Mouse (Mus musculus): Measurements from ENCODE around the gene Bri3.

The Bri3 gene

GRCm38 (mm10) chr5:144431481-144431880 is 187.2 kb downstream of the Bri3 start:
- DNase-seq (ENCODE audit: low spot score), result no peak

DNA sequence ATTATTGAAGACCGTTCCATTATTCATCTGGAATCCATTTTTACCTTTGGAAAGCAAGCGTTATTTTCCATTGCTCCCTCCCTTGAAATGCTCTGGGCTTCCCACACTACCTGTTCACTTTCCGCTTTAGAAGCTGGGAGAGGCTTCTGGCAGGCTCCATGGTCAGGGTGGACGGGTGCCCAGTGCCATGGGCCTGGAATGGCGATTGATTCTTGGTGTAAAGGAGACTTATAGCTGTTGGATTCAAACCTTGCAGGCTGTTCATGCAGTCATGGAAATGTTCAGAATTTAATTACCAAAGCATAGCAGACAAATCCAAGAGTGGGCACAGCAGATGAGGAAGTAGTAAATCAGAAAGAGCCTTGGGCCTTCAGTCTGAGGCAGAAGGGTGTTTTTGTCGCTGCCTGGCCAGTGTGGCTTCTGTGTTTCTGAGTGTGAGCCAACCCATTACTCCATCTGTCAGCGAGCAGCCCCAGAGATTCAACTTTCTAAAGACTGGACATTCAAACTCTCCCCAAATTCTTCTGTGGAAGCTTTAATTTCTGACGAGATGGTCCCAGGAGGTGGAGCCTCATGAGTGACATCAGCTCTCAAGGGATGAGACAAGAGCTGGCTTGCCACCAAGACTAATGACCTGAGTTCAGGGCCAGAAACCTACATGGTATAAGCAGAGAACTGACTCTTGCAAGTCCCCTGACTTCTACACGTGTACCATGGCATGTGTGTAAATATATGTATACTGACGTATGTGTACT is 195.2 kb downstream of the Bri3 start:
- no peak for DNase-seq (ENCODE audit: low spot score)

DNA sequence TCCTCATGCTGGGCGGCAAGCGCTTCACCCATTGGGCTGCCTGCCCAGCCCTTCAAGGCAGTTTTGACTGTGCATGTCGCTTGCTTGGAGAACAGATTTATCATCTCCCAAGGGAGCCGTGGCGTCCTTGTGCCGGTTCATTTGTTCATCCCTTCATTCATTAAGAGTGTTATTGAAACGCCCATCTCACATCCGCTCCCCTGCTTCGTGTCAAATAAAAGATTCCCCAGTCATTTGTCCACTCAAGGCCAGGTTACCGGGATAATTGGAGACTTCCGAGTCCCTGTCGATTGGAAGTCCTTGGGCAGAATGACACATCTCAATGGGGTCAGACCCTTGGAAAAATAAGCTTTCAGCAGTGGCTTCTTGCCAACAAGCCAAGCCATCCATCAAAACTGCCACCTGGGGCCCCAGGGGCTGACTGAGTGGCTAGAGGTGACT is 197.6 kb downstream of the Bri3 start:
- no peak for DNase-seq (ENCODE audit: low spot score)

DNA sequence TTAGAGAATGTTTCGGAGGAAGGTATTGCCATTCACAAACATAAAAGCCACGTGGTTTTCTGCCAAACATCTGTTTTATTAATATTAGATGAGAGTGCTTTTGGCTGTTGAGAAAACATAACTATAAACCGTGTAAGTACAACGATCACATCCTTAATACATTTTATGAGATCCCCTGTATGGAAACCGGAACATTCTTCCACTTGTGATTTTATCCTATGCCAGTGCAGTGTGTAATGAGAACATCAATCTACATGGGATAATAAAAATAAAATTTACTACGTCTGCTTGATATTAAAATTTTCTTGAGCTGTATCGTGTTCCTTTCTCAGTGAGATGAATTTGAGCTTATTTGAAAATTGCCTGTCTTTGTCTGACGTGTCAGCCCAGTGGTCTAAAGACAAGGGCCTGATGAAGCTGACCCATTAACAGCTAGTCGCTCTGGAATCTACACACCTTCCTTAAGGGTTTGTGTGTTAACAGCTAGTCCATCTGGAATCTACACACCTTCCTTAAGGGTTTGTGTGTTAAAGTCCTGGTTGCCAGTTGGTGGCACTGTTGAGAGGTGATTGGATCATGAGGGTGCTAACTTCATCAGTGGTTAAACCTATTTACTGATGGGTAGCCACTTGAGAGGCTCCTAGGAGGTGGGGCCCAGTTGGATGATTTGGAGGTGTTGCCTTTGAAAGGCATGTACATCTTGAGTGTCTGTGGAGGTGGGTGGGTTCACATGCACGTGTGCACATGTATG is 202.4 kb downstream of the Bri3 start:
- DNase-seq (ENCODE audit: low spot score), result no peak

GRCm38 (mm10) chr5:144447226-144447616 is 203.0 kb downstream of the Bri3 start:
- DNase-seq (ENCODE audit: low spot score), result no peak

DNA sequence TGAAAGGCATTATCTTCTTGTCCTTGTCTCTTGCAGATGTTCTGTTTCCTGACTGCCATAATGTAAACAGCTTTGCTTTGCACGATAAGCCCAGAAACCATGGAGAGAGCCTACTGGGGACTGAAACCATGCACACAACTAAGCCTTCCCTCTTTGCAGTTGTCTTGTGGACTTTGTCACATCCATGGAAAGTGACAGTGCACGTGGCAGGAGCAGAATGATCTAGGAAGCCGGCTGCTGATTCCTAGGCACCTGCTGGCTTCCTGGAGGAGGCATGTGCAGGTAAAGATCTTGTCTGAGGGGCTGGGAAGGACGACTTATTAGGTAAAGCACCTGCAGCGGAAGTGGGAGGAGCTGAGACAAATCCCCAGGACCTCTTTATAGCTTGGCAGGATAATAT is 203.7 kb downstream of the Bri3 start:
- DNase-seq (ENCODE audit: low spot score), result no peak

- DNase-seq (ENCODE audit: low spot score), result no peak
Observed at GRCm38 (mm10) chr5:144452776-144453455, 208.7 kb downstream of the Bri3 start.

DNA sequence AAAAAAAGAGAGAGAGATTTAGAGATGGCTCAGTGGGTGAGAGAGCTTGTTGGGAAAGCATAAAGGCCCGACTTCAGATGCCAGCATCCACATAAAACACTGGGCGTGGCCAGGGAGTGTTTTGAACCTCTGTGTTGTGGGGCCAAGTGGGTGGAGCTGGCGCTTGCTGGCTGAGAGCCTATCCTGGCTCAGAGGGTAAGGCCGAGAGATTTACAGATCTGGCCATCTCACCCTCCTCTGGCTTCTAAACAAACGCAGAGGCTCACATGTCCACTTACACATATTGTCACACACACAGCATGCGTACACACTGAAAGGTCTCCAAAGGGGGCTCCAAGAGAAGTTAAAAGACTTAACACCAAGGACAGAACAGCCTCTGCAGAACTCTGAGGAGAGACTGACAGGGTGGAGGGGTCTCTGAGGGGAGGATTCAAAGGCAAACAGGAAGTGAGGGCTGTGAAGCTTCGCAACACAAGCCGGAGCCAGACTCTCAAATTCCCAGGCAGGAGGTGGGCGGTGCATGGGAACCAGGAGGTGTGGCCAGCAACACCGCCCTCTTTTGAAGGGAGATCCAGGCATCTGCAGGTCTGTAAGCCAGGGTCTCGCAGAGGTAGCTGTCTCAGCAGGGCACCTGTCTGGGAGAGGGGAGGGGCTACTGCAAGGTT is 213.5 kb downstream of the Bri3 start:
- peak; percentile 47 for DNase-seq (ENCODE audit: low spot score)

DNA sequence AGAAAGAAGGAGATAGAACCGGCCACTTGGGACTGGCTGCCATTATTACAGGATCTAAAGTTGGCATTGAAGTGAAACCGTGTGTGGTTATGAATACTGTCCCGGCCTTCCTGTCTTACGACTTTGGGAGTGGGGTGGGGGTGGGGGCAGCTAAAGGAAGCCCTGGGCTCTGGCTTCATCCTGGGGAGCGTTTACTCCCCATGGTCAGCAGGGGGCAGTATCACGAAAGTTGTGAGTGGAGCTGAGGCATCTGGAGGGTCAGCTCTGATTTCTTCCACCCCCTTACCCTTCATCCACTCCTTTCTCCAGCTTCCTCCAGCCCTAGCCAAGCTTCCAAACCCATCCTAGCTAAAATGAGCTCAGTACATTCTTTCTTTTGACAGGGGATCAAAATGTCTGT is 222.8 kb downstream of the Bri3 start:
- DNase-seq (ENCODE audit: low spot score), result peak; percentile 52

DNA sequence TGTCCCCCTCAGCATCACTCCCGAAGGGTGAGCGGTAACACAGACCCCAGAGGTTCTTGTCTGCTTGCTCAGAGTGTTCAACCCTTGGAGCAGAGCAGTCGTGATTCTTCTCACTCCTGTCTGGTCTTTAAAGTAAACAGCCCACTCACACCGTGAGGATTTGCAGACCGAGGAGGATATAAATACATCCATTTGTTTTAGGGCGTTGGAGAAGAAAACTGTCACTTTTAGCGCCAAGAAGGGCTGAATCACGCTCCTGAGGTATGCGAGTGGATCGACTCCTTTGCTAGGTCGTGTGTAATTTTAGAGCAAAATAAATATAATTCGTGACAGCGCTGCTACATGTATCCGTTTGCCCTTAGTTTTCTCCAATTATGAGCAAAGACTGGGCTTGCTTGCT is 228.8 kb downstream of the Bri3 start:
- no peak for DNase-seq (ENCODE audit: low spot score)

- DNase-seq (ENCODE audit: low spot score), result peak; percentile 51
Observed at GRCm38 (mm10) chr5:144479677-144480171, 235.5 kb downstream of the Bri3 start.

DNA sequence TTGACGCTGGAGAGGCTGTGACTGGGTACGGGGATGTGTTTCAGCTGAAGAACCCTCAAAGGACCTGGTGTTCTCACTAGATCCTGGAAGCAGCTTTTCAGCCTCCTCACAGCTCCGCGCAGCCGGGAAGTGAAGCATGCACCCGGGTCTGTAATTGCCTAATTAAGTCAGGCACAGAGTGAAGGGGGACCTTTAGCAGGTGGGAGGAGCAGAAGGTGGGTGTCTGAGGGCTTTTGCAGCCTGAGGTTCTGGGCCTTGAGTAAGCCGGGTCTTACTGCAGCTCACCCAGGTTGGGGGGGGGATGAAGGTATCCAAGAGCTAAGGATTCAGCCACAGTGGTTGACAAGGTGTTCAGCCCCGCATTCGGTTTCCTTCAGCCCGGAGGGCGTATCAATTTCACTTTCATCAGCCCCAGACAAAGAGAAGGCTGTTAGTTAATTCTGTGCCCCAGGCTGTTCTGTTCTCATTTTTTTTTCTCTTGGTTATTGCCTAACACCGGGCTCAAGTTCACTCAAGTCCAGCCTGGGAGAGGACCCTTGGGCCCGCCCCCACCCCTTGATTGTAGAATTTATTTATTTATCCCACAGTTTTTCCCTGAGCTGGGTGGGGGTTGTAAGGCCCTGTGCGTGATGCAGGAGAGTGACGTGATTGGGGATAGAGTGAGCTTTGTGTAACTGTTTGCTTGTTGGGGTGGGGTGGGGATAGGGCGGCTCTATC is 239.6 kb downstream of the Bri3 start:
- no peak for DNase-seq (ENCODE audit: low spot score)

GRCm38 (mm10) chr5:144491308-144491707 is 247.1 kb downstream of the Bri3 start:
- peak; percentile 49 for DNase-seq (ENCODE audit: low spot score)

All from testis, postnatal 10 days (tissue).